In the genomic region with DNA sequence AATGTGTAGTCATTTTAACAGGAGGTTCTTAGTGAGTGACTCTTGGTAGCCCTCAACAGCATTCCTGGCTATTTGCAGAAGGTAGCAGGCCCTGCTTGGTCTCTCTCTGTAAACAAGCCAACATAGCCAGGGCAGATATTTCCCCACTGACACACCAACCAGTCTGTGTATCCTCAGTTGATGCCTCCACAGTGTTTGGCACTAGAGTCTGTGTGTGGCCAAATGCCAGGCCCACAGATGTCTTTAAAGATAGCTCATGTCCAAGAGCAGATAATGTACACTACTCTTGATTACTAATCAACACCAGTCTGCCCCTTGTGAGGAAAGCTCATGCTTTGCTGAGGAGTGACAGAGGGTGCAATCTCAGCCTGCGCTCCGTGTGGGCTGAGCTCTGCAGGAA, we compare ENCODE assay signal across 19 mouse cellular contexts.
DNase-seq lines count a peak whose midpoint lies in the region; ATAC-seq and TF ChIP-seq lines count a peak whose summit lies in the region.
"Had no signal": no experiment of that assay in that cellular context is flagged by ENCODE, and none has a peak within 500 bp of the region (broad histone marks: within the 10 kb centered on the region; RNA-seq: fewer than 3 reads in every experiment).

No protein-coding gene starts in this region.

- no peak for ATAC-seq in intestine, embryonic 14.5 days (replicated peaks; ENCODE audit: low FRiP score, low TSS enrichment, low read depth)
- ATAC-seq in intestine, postnatal 0 days = no peak
- no peak for ATAC-seq in liver, postnatal 0 days
- ATAC-seq: forebrain, embryonic 14.5 days had no signal

- no peaks in the 10 kb centered on the region for H3K27me3 ChIP-seq in intestine, embryonic 14.5 days (replicated peaks; ENCODE audit: control insufficient read depth, insufficient read depth, low read length)
- no peaks in the 10 kb centered on the region for H3K27me3 ChIP-seq in intestine, postnatal 0 days (replicated peaks; ENCODE audit: control insufficient read depth, insufficient read depth, low read length)
- H3K27me3 ChIP-seq in liver, postnatal 0 days (ENCODE audit: insufficient read depth, low read length) = no peaks in the 10 kb centered on the region
- H3K27me3 ChIP-seq: CH12.LX; embryonic facial prominence, embryonic 15.5 days had no signal

- H3K4me3 ChIP-seq in intestine, embryonic 14.5 days (ENCODE audit: low read depth, low read length) = no peak overlapping the region
- no peak overlapping the region for H3K4me3 ChIP-seq in intestine, postnatal 0 days (ENCODE audit: low read depth, low read length)
- H3K4me3 ChIP-seq in liver, postnatal 0 days (ENCODE audit: low read depth, low read length) = no peak overlapping the region
- H3K4me3 ChIP-seq: embryonic facial prominence, embryonic 15.5 days; erythroblast, embryonic 14.5 days; forebrain, embryonic 10.5 days; gastrocnemius, adult 2 months; heart, embryonic 12.5 days had no signal

- no peak for TF ChIP-seq CTCF in intestine, postnatal 0 days (IDR thresholded peaks at IDR 0.05; ENCODE audit: low read depth)
- no peak for TF ChIP-seq CTCF in liver, postnatal 0 days (IDR thresholded peaks at IDR 0.05; ENCODE audit: low read depth)

- no peak overlapping the region for H3K27ac ChIP-seq in intestine, embryonic 14.5 days (ENCODE audit: low read depth)
- no peak overlapping the region for H3K27ac ChIP-seq in intestine, postnatal 0 days (ENCODE audit: low read depth, low read length)
- 0 out of 2 replicates have a peak overlapping the region, but pooled peaks have one; percentile 84 for H3K27ac ChIP-seq in liver, postnatal 0 days (ENCODE audit: low read depth)
- H3K27ac ChIP-seq: embryonic facial prominence, embryonic 15.5 days; forebrain, embryonic 10.5 days; gastrocnemius, adult 2 months had no signal

- no peaks in the 10 kb centered on the region for H3K36me3 ChIP-seq in intestine, embryonic 14.5 days (ENCODE audit: control insufficient read depth, insufficient read depth, low read length)
- H3K36me3 ChIP-seq in intestine, postnatal 0 days (ENCODE audit: control insufficient read depth, insufficient read depth) = no peaks in the 10 kb centered on the region
- H3K36me3 ChIP-seq in liver, postnatal 0 days (replicated peaks; ENCODE audit: insufficient read depth, low read length) = peaks cover 6% of the 10 kb centered on the region; the same call in 1 of the 2 replicates
- H3K36me3 ChIP-seq: embryonic facial prominence, embryonic 15.5 days; forebrain, embryonic 10.5 days; heart, embryonic 12.5 days had no signal

- no peaks in the 10 kb centered on the region for H3K9me3 ChIP-seq in intestine, embryonic 14.5 days (ENCODE audit: control insufficient read depth, low read length)
- no peaks in the 10 kb centered on the region for H3K9me3 ChIP-seq in intestine, postnatal 0 days (ENCODE audit: control insufficient read depth)
- H3K9me3 ChIP-seq in liver, postnatal 0 days (ENCODE audit: low read length) = no peaks in the 10 kb centered on the region
- H3K9me3 ChIP-seq: embryonic facial prominence, embryonic 15.5 days; forebrain, embryonic 10.5 days; heart, embryonic 12.5 days had no signal

- no peak for TF ChIP-seq EP300 in liver, postnatal 0 days (IDR thresholded peaks at IDR 0.05; ENCODE audit: low read depth)

- peaks cover 12% of the 10 kb centered on the region for H3K4me1 ChIP-seq in intestine, embryonic 14.5 days (replicated peaks; ENCODE audit: control insufficient read depth, insufficient read depth, low read length)
- H3K4me1 ChIP-seq in intestine, postnatal 0 days (replicated peaks; ENCODE audit: control insufficient read depth, insufficient read depth, low read length) = no peaks in the 10 kb centered on the region
- peaks cover 22% of the 10 kb centered on the region for H3K4me1 ChIP-seq in liver, postnatal 0 days (ENCODE audit: insufficient read depth)

- peak; percentile 41 for DNase-seq in intestine, embryonic 14.5 days (ENCODE audit: low spot score)
- DNase-seq in liver, postnatal 0 days = no peak
- DNase-seq in liver = no peak
- DNase-seq in MN1 (ENCODE audit: low spot score) = peak; percentile 72
- no peak for DNase-seq in right cerebral cortex, postnatal 4 days
- no peak for DNase-seq in natural killer cell, adult 2 months (ENCODE audit: low spot score in 2 of 2)
- DNase-seq: adrenal gland, postnatal 10 days; cerebellum, adult 11 months; cerebellum, adult 8-10 months; embryo, embryonic 11 days; gastrocnemius, adult 2 months; gastrocnemius, postnatal 25 days had no signal

- 74% methylated on average over 2 of the region's 2 CpGs for WGBS in intestine, embryonic 14.5 days
- 74% methylated on average over 2 of the region's 2 CpGs for WGBS in intestine, postnatal 0 days
- WGBS in liver, postnatal 0 days (ENCODE audit: insufficient replicate concordance) = 53% methylated on average over 2 of the region's 2 CpGs

- H3K9ac ChIP-seq in intestine, embryonic 14.5 days (ENCODE audit: low read length) = no peak overlapping the region
- H3K9ac ChIP-seq in intestine, postnatal 0 days (ENCODE audit: low read depth, low read length) = no peak overlapping the region
- H3K9ac ChIP-seq in liver, postnatal 0 days (replicated peaks) = no peak overlapping the region
- H3K9ac ChIP-seq: embryonic facial prominence, embryonic 15.5 days; heart, embryonic 12.5 days had no signal

- no peak overlapping the region for H3K4me2 ChIP-seq in intestine, embryonic 14.5 days (ENCODE audit: low read length)
- no peak overlapping the region for H3K4me2 ChIP-seq in intestine, postnatal 0 days (replicated peaks; ENCODE audit: low read depth)
- H3K4me2 ChIP-seq in liver, postnatal 0 days (ENCODE audit: low read depth, low read length) = no peak overlapping the region
- H3K4me2 ChIP-seq: embryonic facial prominence, embryonic 15.5 days; heart, embryonic 12.5 days had no signal

Comparison
In these comparisons a context has a peak if more than half of its experiments do, and no peak if none do; other contexts are left out.
1. DNase-seq: peak in intestine, embryonic 14.5 days (single experiment) and MN1 (single experiment); none in liver, postnatal 0 days (single experiment), liver (single experiment), right cerebral cortex, postnatal 4 days (single experiment) and natural killer cell, adult 2 months (0 of 2).